Mouse (Mus musculus): ENCODE measurements around the gene Unc93b1. TPM values are rescaled to one million over a fixed set of nuclear protein-coding genes. Genes with fewer than 3 reads are reported as not detected.

The Unc93b1 gene
- polyA plus RNA-seq (2015; fragmentation: Nextera tagmentation; extraction: Ambion mirVana): 40.0 and 45.5 TPM in 2 replicates

DNA sequence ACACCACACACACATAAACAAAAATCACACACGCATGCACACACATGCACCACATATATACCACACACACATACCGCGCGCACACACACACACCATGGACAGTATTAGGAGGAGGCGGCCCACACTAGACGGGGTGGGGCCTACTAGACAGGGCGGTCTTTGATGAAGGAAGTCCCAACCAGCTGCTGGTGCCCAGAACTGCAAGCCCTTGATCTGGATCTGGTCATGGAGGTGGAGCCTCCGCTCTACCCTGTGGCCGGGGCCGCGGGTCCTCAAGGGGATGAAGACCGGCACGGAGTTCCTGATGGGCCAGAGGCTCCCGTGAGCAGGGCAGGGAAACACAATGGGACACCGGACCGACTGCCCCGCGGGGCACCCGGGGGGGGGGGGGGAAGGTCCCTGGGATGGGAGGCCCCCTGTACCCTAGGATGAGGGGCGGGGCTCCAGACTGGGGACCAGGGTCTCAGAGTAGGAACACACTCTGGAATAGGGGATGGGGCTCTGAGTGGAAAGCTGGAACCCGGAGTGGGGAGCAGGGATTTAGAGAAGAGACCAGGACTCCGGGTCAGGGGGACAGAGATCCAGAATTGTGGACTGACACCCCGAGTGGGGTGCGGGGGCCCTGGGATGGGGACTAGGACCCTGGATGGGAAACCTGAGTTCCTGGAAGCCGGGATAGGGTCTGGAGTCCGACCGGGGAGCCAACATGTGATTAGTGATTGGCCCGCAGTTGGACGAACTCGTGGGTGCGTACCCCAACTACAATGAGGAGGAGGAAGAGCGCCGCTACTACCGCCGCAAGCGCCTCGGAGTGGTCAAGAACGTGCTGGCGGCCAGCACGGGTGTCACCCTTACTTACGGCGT lies at the start of gene Unc93b1:
Gene Unc93b1 (plus strand): TSS at position 155 of the 864 bp plus-strand sequence.
- Histone ChIP-seq H3K4me1 (ENCODE audit: insufficient read depth, low read depth, low read length) (peaks cover 9% of the 10 kb centered on the region; the same call in 1 of the 2 replicates), H3K36me3 (ENCODE audit: insufficient read depth, low read length) (no peaks in the 10 kb centered on the region), H3K4me2 (replicated peaks; ENCODE audit: low read depth, low read length) (peak within 1 kb of the TSS; percentile 92), H3K4me3 (ENCODE audit: low read depth, low read length) (peak within 1 kb of the TSS; percentile 55), H3K27me3 (replicated peaks; ENCODE audit: insufficient read depth, low read length) (no peaks in the 10 kb centered on the region), H3K9me3 (ENCODE audit: low read length) (no peaks in the 10 kb centered on the region), H3K9ac (replicated peaks; ENCODE audit: low read depth) (peak within 1 kb of the TSS; percentile 51), H3K27ac (ENCODE audit: low read length) (peak within 1 kb of the TSS; percentile 47; the same call in 1 of the 2 replicates)
- DNase-seq (ENCODE audit: low spot score) (peak; percentile 93), ATAC-seq (peak; percentile 94)
- TF ChIP-seq CTCF (IDR thresholded peaks at IDR 0.05) (no peak), EP300 (IDR thresholded peaks at IDR 0.05) (no peak)
- 7% methylated on average over 40 of the region's 42 CpGs for WGBS

DNA sequence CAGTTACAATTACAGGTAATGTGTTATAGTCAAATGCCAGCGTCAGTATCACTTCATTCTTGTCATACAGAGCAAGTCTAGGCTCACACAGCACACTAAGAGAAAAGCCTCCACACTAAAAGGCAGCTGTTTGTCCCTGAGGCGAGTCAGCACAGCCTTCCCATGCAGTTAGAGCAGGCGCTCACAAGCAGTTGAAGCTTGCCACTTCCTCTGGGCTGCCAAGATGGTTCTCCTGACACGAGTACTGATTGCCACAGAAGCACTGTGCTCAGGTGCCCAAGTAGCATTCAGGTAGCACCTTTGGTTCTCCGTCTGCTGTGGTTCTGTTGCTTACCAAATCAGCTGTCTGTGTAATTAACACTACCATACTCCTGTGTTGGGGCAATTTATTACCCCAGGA lies 45.9 kb upstream of the Unc93b1 start:
- no peak overlapping the region for H3K27ac ChIP-seq (ENCODE audit: low read length)
- no peak overlapping the region for H3K9ac ChIP-seq (replicated peaks; ENCODE audit: low read depth)
- H3K9me3 ChIP-seq (ENCODE audit: low read length): no peaks in the 10 kb centered on the region
- no peak overlapping the region for H3K4me2 ChIP-seq (replicated peaks; ENCODE audit: low read depth, low read length)
- H3K27me3 ChIP-seq (replicated peaks; ENCODE audit: insufficient read depth, low read length): no peaks in the 10 kb centered on the region
- H3K4me1 ChIP-seq (ENCODE audit: insufficient read depth, low read depth, low read length): no peaks in the 10 kb centered on the region
- WGBS: 93% methylated on average over 5 of the region's 5 CpGs
- peaks cover 42% of the 10 kb centered on the region for H3K36me3 ChIP-seq (ENCODE audit: insufficient read depth, low read length)
- TF ChIP-seq CTCF (IDR thresholded peaks at IDR 0.05) (no peak), EP300 (IDR thresholded peaks at IDR 0.05) (no peak)
- DNase-seq (ENCODE audit: low spot score) (no peak), ATAC-seq (no peak)
- H3K4me3 ChIP-seq (ENCODE audit: low read depth, low read length): no peak overlapping the region

DNA sequence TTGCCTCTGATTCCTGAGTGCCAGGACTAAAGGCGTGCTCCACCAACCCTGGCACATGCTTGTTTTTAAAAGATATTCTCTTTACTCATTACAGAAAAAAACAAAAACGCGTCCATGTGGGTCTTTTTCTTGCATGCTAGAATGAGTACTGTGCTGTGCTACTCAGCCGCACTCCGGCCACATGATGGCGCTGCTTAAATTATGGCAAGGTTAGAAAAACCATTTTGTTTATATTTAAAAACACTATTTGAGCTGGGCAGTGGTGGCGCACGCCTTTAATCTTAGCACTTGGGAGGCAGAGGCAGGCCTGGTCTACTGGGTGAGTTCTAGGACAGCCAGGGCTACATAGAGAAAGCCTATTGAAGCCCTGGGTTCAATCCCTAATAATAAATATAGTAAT lies 44.8 kb upstream of the Unc93b1 start:
- ATAC-seq (peak; percentile 38; the same call in 1 of the 2 replicates), DNase-seq (ENCODE audit: low spot score) (peak; percentile 46)
- peaks cover 53% of the 10 kb centered on the region for H3K36me3 ChIP-seq (ENCODE audit: insufficient read depth, low read length)
- no peak for TF ChIP-seq EP300 (IDR thresholded peaks at IDR 0.05)
- peak; percentile 62 for TF ChIP-seq CTCF (IDR thresholded peaks at IDR 0.05)
- H3K27ac ChIP-seq (ENCODE audit: low read length): no peak overlapping the region
- H3K4me3 ChIP-seq (ENCODE audit: low read depth, low read length): no peak overlapping the region
- no peak overlapping the region for H3K4me2 ChIP-seq (replicated peaks; ENCODE audit: low read depth, low read length)
- WGBS: 75% methylated on average over 8 of the region's 8 CpGs
- no peak overlapping the region for H3K9ac ChIP-seq (replicated peaks; ENCODE audit: low read depth)
- no peaks in the 10 kb centered on the region for H3K27me3 ChIP-seq (replicated peaks; ENCODE audit: insufficient read depth, low read length)
- no peaks in the 10 kb centered on the region for H3K9me3 ChIP-seq (ENCODE audit: low read length)
- H3K4me1 ChIP-seq (ENCODE audit: insufficient read depth, low read depth, low read length): no peaks in the 10 kb centered on the region

DNA sequence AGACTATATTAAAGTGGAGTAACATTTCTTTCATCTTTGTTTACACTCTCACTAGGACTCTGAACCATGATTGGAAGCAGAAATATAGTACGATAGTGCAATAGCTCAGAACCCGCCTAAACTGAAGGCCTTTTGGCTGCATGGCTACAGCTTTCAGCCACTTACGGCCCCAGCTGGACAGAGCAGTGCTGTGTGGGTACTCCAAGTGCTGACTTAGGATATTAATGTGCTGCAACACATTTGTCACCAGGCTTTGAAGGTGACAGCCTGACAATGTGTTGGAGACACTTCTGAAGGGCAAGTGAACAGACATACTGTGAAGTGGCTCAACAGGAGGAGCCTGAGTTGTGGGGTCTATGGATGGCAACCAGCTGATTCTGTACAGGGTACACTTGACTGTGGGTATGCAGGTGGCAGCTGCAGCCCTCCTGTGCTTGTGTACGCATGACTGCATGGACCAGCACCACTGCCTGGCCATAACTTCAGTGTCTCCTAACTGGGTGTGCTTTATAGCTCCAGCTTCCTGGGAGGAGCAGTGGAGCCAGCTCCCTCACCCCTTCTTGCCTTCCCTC lies 41.4 kb upstream of the Unc93b1 start:
- H3K27ac ChIP-seq (ENCODE audit: low read length): no peak overlapping the region
- no peak for DNase-seq (ENCODE audit: low spot score)
- ATAC-seq: no peak
- H3K9ac ChIP-seq (replicated peaks; ENCODE audit: low read depth): no peak overlapping the region
- H3K4me3 ChIP-seq (ENCODE audit: low read depth, low read length): no peak overlapping the region
- H3K9me3 ChIP-seq (ENCODE audit: low read length): no peaks in the 10 kb centered on the region
- H3K27me3 ChIP-seq (replicated peaks; ENCODE audit: insufficient read depth, low read length): no peaks in the 10 kb centered on the region
- peaks cover 74% of the 10 kb centered on the region for H3K36me3 ChIP-seq (ENCODE audit: insufficient read depth, low read length)
- no peak for TF ChIP-seq EP300 (IDR thresholded peaks at IDR 0.05)
- TF ChIP-seq CTCF (IDR thresholded peaks at IDR 0.05): no peak
- no peaks in the 10 kb centered on the region for H3K4me1 ChIP-seq (ENCODE audit: insufficient read depth, low read depth, low read length)
- whole genome bisulfite sequencing: 71% methylated on average over 4 of the region's 4 CpGs
- no peak overlapping the region for H3K4me2 ChIP-seq (replicated peaks; ENCODE audit: low read depth, low read length)

DNA sequence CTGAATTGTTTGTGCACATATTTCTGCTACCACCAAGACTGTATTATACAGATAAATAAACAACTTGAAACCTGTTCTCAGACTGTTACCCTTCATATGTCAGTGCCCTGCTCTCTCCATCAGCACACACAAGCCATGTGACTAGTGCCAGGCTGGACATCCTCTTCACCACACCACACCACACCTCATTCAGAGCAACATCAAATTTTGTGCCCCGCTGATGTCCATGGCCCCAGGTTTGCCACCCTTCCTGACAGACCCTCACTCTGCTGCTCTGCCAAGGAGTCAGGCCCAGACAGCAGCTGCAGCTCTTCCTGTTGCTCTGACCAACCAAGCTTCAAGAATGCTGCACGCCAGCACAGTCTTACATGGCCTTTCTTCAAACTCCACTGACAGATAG lies 40.7 kb upstream of the Unc93b1 start:
- no peaks in the 10 kb centered on the region for H3K27me3 ChIP-seq (replicated peaks; ENCODE audit: insufficient read depth, low read length)
- no peak for TF ChIP-seq EP300 (IDR thresholded peaks at IDR 0.05)
- TF ChIP-seq CTCF (IDR thresholded peaks at IDR 0.05): no peak
- no peak for ATAC-seq
- no peaks in the 10 kb centered on the region for H3K9me3 ChIP-seq (ENCODE audit: low read length)
- no peak overlapping the region for H3K9ac ChIP-seq (replicated peaks; ENCODE audit: low read depth)
- H3K27ac ChIP-seq (ENCODE audit: low read length): no peak overlapping the region
- peaks cover 68% of the 10 kb centered on the region for H3K36me3 ChIP-seq (ENCODE audit: insufficient read depth, low read length)
- DNase-seq (ENCODE audit: low spot score): no peak
- H3K4me2 ChIP-seq (replicated peaks; ENCODE audit: low read depth, low read length): no peak overlapping the region
- H3K4me3 ChIP-seq (ENCODE audit: low read depth, low read length): no peak overlapping the region
- WGBS: 84% methylated on average over 2 of the region's 2 CpGs
- no peaks in the 10 kb centered on the region for H3K4me1 ChIP-seq (ENCODE audit: insufficient read depth, low read depth, low read length)

DNA sequence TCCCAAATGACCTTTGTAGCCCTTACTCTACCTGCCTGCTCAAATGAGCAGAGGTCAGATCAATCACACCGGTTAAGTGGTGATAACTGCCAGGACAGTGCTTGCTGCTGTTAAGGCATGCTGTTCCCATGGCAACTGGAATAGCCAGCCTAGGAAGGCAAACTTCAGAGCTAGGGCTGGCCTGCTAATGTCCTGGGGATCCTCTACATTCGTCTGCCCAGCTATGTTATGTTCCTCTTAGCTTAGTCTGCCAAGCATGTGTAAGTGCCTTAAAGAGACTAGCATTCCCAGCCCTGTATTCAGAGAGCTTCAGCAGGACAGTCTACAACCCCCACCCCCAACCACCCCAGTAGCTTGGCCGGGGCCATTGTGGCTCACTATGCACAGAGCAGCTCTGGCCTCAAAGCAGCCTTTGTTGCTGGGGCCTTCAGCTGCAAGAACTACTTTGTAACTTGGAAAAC lies 39.8 kb upstream of the Unc93b1 start:
- no peak overlapping the region for H3K4me2 ChIP-seq (replicated peaks; ENCODE audit: low read depth, low read length)
- no peak overlapping the region for H3K27ac ChIP-seq (ENCODE audit: low read length)
- no peak overlapping the region for H3K4me3 ChIP-seq (ENCODE audit: low read depth, low read length)
- no peaks in the 10 kb centered on the region for H3K9me3 ChIP-seq (ENCODE audit: low read length)
- H3K9ac ChIP-seq (replicated peaks; ENCODE audit: low read depth): no peak overlapping the region
- WGBS: 32% methylated on average over 3 of the region's 3 CpGs
- DNase-seq (ENCODE audit: low spot score): no peak
- H3K36me3 ChIP-seq (ENCODE audit: insufficient read depth, low read length): peaks cover 63% of the 10 kb centered on the region
- ATAC-seq: 0 out of 2 replicates have a peak, but pooled peaks have one; percentile 5
- no peaks in the 10 kb centered on the region for H3K4me1 ChIP-seq (ENCODE audit: insufficient read depth, low read depth, low read length)
- TF ChIP-seq EP300 (IDR thresholded peaks at IDR 0.05) (no peak), CTCF (IDR thresholded peaks at IDR 0.05) (no peak)
- H3K27me3 ChIP-seq (replicated peaks; ENCODE audit: insufficient read depth, low read length): no peaks in the 10 kb centered on the region
